Mouse (Mus musculus): ENCODE data around the gene Mov10. TPM values are rescaled to one million over a fixed set of nuclear protein-coding genes. Genes with fewer than 3 reads are reported as not detected.

Mov10 gene
- polyA plus RNA-seq, 1 experiment: 14.2 TPM

GRCm38 (mm10) chr3:104795661-104796340, 22.6 kb downstream of the Mov10 start:
- Histone ChIP-seq H3K36me3 (ENCODE audit: control insufficient read depth, insufficient read depth, low read length) (no peaks in the 10 kb centered on the region), H3K27ac (ENCODE audit: insufficient read depth, low read depth, low read length) (peak overlapping the region; percentile 43; the same call in 1 of the 2 replicates), H3K4me1 (ENCODE audit: control insufficient read depth, insufficient read depth, low read length) (peaks cover 22% of the 10 kb centered on the region; the same call in 1 of the 2 replicates), H3K4me3 (ENCODE audit: insufficient read depth, low read depth, low read length) (no peak overlapping the region), H3K27me3 (replicated peaks; ENCODE audit: control insufficient read depth, insufficient read depth, low read length) (no peaks in the 10 kb centered on the region)
- 51% methylated on average over 15 of the region's 15 CpGs for WGBS
- TF ChIP-seq CTCF (conservative IDR thresholded peaks at IDR 0.05; ENCODE audit: insufficient read depth, insufficient read length, low read depth, low read length): no peak
- DNase-seq: peak; percentile 26

GRCm38 (mm10) chr3:104794953-104795470, 23.4 kb downstream of the Mov10 start:
- Histone ChIP-seq H3K4me3 (ENCODE audit: insufficient read depth, low read depth, low read length) (no peak overlapping the region), H3K27me3 (replicated peaks; ENCODE audit: control insufficient read depth, insufficient read depth, low read length) (no peaks in the 10 kb centered on the region), H3K4me1 (ENCODE audit: control insufficient read depth, insufficient read depth, low read length) (peaks cover 29% of the 10 kb centered on the region; the same call in 1 of the 2 replicates), H3K27ac (ENCODE audit: insufficient read depth, low read depth, low read length) (0 out of 2 replicates have a peak overlapping the region, but pooled peaks have one; percentile 7), H3K36me3 (ENCODE audit: control insufficient read depth, insufficient read depth, low read length) (no peaks in the 10 kb centered on the region)
- WGBS: 55% methylated on average over 12 of the region's 12 CpGs
- no peak for DNase-seq
- TF ChIP-seq CTCF (conservative IDR thresholded peaks at IDR 0.05; ENCODE audit: insufficient read depth, insufficient read length, low read depth, low read length) (no peak), POLR2A (IDR thresholded peaks at IDR 0.05; ENCODE audit: low read depth, low read length) (no peak)

GRCm38 (mm10) chr3:104793871-104794828, 24.2 kb downstream of the Mov10 start:
- peaks cover 31% of the 10 kb centered on the region; the same call in 1 of the 2 replicates for H3K4me1 ChIP-seq (ENCODE audit: control insufficient read depth, insufficient read depth, low read length)
- no peak for TF ChIP-seq CTCF (conservative IDR thresholded peaks at IDR 0.05; ENCODE audit: insufficient read depth, insufficient read length, low read depth, low read length)
- no peak for TF ChIP-seq POLR2A (IDR thresholded peaks at IDR 0.05; ENCODE audit: low read depth, low read length)
- 41% methylated on average over 20 of the region's 20 CpGs for WGBS
- H3K27me3 ChIP-seq (replicated peaks; ENCODE audit: control insufficient read depth, insufficient read depth, low read length): no peaks in the 10 kb centered on the region
- H3K27ac ChIP-seq (ENCODE audit: insufficient read depth, low read depth, low read length): peak overlapping the region; percentile 34
- no peaks in the 10 kb centered on the region for H3K36me3 ChIP-seq (ENCODE audit: control insufficient read depth, insufficient read depth, low read length)
- DNase-seq: peak; percentile 98
- H3K4me3 ChIP-seq (ENCODE audit: insufficient read depth, low read depth, low read length): no peak overlapping the region

- no peak for DNase-seq
- Histone ChIP-seq H3K27me3 (replicated peaks; ENCODE audit: control insufficient read depth, insufficient read depth, low read length) (no peaks in the 10 kb centered on the region), H3K4me1 (ENCODE audit: control insufficient read depth, insufficient read depth, low read length) (peaks cover 31% of the 10 kb centered on the region; the same call in 1 of the 2 replicates), H3K36me3 (ENCODE audit: control insufficient read depth, insufficient read depth, low read length) (no peaks in the 10 kb centered on the region), H3K4me3 (ENCODE audit: insufficient read depth, low read depth, low read length) (no peak overlapping the region), H3K27ac (ENCODE audit: insufficient read depth, low read depth, low read length) (no peak overlapping the region)
- 75% methylated on average over 15 of the region's 15 CpGs for WGBS
- TF ChIP-seq POLR2A (IDR thresholded peaks at IDR 0.05; ENCODE audit: low read depth, low read length): no peak
- no peak for TF ChIP-seq CTCF (conservative IDR thresholded peaks at IDR 0.05; ENCODE audit: insufficient read depth, insufficient read length, low read depth, low read length)
Observed at GRCm38 (mm10) chr3:104792360-104793270, 25.7 kb downstream of the Mov10 start.

GRCm38 (mm10) chr3:104791671-104792070, 26.7 kb downstream of the Mov10 start:
- Histone ChIP-seq H3K4me1 (ENCODE audit: control insufficient read depth, insufficient read depth, low read length) (peaks cover 30% of the 10 kb centered on the region; the same call in 1 of the 2 replicates), H3K4me3 (ENCODE audit: insufficient read depth, low read depth, low read length) (no peak overlapping the region)
- 89% methylated on average over 8 of the region's 8 CpGs for WGBS

GRCm38 (mm10) chr3:104791017-104791416, 27.3 kb downstream of the Mov10 start:
- 48% methylated on average over 4 of the region's 4 CpGs for WGBS
- Histone ChIP-seq H3K36me3 (ENCODE audit: control insufficient read depth, insufficient read depth, low read length) (no peaks in the 10 kb centered on the region), H3K27me3 (replicated peaks; ENCODE audit: control insufficient read depth, insufficient read depth, low read length) (no peaks in the 10 kb centered on the region), H3K4me1 (ENCODE audit: control insufficient read depth, insufficient read depth, low read length) (peaks cover 25% of the 10 kb centered on the region; the same call in 1 of the 2 replicates), H3K4me3 (ENCODE audit: insufficient read depth, low read depth, low read length) (peak overlapping the region; percentile 66; the same call in 1 of the 2 replicates), H3K27ac (ENCODE audit: insufficient read depth, low read depth, low read length) (no peak overlapping the region)
- TF ChIP-seq POLR2A (IDR thresholded peaks at IDR 0.05; ENCODE audit: low read depth, low read length): no peak
- TF ChIP-seq CTCF (conservative IDR thresholded peaks at IDR 0.05; ENCODE audit: insufficient read depth, insufficient read length, low read depth, low read length): no peak
- no peak for DNase-seq

More at GRCm38 (mm10) chr3:104791671-104792070, 26.7 kb downstream of the Mov10 start:
- TF ChIP-seq POLR2A (IDR thresholded peaks at IDR 0.05; ENCODE audit: low read depth, low read length) (no peak), CTCF (conservative IDR thresholded peaks at IDR 0.05; ENCODE audit: insufficient read depth, insufficient read length, low read depth, low read length) (no peak)
- no peak overlapping the region for H3K27ac ChIP-seq (ENCODE audit: insufficient read depth, low read depth, low read length)
- H3K27me3 ChIP-seq (replicated peaks; ENCODE audit: control insufficient read depth, insufficient read depth, low read length): no peaks in the 10 kb centered on the region
- no peaks in the 10 kb centered on the region for H3K36me3 ChIP-seq (ENCODE audit: control insufficient read depth, insufficient read depth, low read length)
- DNase-seq: no peak

All from kidney, adult 2 months (tissue).